Mouse (Mus musculus) ES-Bruce4 (cell line): ENCODE measurements around the gene Slc4a11. TPM values are rescaled to one million over a fixed set of nuclear protein-coding genes. Genes with fewer than 3 reads are reported as not detected.

Experiments
- H3K27ac ChIP-seq: 2 replicates; pipeline ENCODE4 v1.5.1; 2012; ENCODE audit warnings: low read length, inconsistent platforms; ENCODE audit not compliant: insufficient read depth
- H3K27me3 ChIP-seq: 2 replicates; pipeline ENCODE4 v1.6.1; 2012; ENCODE audit warnings: mild to moderate bottlenecking, low read length, inconsistent platforms; ENCODE audit not compliant: control insufficient read depth, poor library complexity, insufficient read depth, severe bottlenecking
- H3K36me3 ChIP-seq: 2 replicates; pipeline ENCODE4 v1.6.1; 2012; ENCODE audit warnings: inconsistent platforms, mild to moderate bottlenecking, low read length, moderate library complexity; ENCODE audit not compliant: control insufficient read depth, poor library complexity, insufficient read depth, severe bottlenecking
- H3K4me1 ChIP-seq: one replicate; pipeline ENCODE4 v1.8.1; 2011; ENCODE audit warnings: low read length; ENCODE audit not compliant: control insufficient read depth, insufficient read depth
- H3K4me3 ChIP-seq: 2 replicates; pipeline ENCODE4 v1.5.1; 2011; ENCODE audit warnings: low read depth, mild to moderate bottlenecking, low read length
- H3K9ac ChIP-seq: 2 replicates; pipeline ENCODE4 v1.6.1; 2012; ENCODE audit warnings: low read depth, mild to moderate bottlenecking, inconsistent platforms; ENCODE audit not compliant: poor library complexity, severe bottlenecking
- H3K9me3 ChIP-seq: replicated peaks from 2 replicates; pipeline ENCODE4 v1.6.1; 2012; ENCODE audit warnings: mild to moderate bottlenecking, low read length, inconsistent platforms; ENCODE audit not compliant: control insufficient read depth, poor library complexity, insufficient read depth, severe bottlenecking
- CTCF ChIP-seq: IDR thresholded peaks from one replicate; pipeline ENCODE4 v1.8.1; 2011; ENCODE audit warnings: low read depth, low read length
- EP300 ChIP-seq: IDR thresholded peaks from 2 replicates; pipeline ENCODE4 v1.6.1; 2011; ENCODE audit warnings: low read depth, low read length; ENCODE audit not compliant: insufficient read depth
- POLR2A ChIP-seq: IDR thresholded peaks from one replicate; pipeline ENCODE4 v1.8.1; 2011; ENCODE audit warnings: low read length; ENCODE audit not compliant: insufficient read depth
- polyA plus RNA-seq: library from polyadenylated mRNA; stranded (reverse); fragments of >200 nt; gene quantifications from 2 replicates; pipeline ENCODE4 v1.2.4, GENCODE M21; 2011; ENCODE audit warnings: low read depth; ENCODE audit not compliant: missing spikeins, insufficient read depth, insufficient read length

Slc4a11 gene
- polyA plus RNA-seq, 1 experiment: 27.1 TPM

GRCm38 (mm10) chr2:130642684-130643369 is 54.5 kb downstream of the Slc4a11 start, which contains the start of gene Lzts3:
Lzts3 (minus strand) TSS chr2:130642803.
- TF ChIP-seq POLR2A (no peak), EP300 (no peak), CTCF (no peak)
- H3K27me3 ChIP-seq: no peaks in the 10 kb centered on the region
- no peaks in the 10 kb centered on the region for H3K9me3 ChIP-seq
- no peak within 1 kb of the TSS for H3K27ac ChIP-seq
- H3K4me3 ChIP-seq: peak within 1 kb of the TSS; percentile 86
- no peaks in the 10 kb centered on the region for H3K4me1 ChIP-seq
- H3K9ac ChIP-seq: peak within 1 kb of the TSS; percentile 65
- no peaks in the 10 kb centered on the region for H3K36me3 ChIP-seq

DNA sequence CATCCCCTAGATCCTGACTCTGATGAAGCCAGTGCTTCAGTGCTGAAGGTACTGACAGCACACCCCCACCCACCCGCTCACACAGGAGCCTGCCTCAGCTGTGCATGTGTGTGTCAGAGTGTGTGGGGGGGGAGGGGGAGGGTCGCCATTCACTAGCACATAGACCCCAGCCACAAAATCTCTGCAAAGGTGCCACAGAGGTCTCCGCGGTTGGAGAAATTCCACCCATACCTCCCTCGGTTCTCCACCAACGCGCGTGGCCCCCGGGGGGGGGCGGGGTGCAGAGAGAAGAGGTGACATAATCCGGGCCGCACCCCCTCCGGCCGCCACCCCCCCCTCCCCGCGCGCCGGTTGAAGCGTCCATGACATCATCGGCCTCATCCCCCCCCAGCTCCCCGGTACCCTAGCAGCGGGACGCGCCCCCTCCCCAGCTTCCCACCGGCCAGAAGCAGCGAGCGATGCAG is 55.1 kb downstream of the Slc4a11 start:
- Histone ChIP-seq H3K9ac (peak overlapping the region; percentile 65), H3K4me3 (peak overlapping the region; percentile 86), H3K9me3 (no peaks in the 10 kb centered on the region), H3K27ac (no peak overlapping the region), H3K36me3 (no peaks in the 10 kb centered on the region), H3K4me1 (no peaks in the 10 kb centered on the region), H3K27me3 (no peaks in the 10 kb centered on the region)
- TF ChIP-seq POLR2A (no peak), CTCF (no peak), EP300 (no peak)

DNA sequence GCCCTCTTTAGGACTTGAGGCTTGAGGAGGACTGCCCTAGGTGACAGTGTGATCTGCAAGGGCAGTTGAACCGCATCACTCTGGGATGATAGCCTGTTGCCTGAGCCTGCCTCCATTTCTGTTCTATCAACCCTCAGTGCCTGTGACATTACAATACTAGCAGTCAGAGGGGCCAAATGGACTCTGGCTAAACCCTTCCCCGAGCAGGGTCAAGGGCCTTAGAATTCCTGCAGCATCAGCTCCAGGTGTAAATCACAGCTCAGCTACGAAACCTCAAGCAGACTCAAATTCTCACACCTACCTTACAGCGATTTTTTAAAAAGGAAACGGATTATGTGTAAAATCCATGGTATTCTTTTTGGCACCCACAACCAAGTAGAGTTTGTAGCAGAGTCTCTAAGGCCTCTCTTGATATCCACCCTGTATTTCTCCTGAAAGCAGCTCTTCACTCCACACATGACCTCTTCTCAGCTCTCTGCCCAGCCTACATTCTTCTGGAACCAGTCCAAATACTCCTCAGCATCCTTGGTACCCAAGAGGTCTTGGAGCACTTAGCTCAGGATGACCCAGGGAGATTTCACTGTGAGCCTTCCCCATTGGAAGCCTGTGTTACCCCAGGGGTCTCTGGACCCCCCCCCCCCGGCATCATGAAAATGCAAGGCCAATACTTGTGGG is 55.8 kb downstream of the Slc4a11 start:
- Histone ChIP-seq H3K4me1 (no peaks in the 10 kb centered on the region), H3K9ac (0 out of 2 replicates have a peak overlapping the region, but pooled peaks have one; percentile 65), H3K27ac (no peak overlapping the region), H3K27me3 (no peaks in the 10 kb centered on the region), H3K4me3 (no peak overlapping the region), H3K36me3 (no peaks in the 10 kb centered on the region), H3K9me3 (no peaks in the 10 kb centered on the region)
- TF ChIP-seq EP300 (no peak), POLR2A (no peak), CTCF (no peak)

DNA sequence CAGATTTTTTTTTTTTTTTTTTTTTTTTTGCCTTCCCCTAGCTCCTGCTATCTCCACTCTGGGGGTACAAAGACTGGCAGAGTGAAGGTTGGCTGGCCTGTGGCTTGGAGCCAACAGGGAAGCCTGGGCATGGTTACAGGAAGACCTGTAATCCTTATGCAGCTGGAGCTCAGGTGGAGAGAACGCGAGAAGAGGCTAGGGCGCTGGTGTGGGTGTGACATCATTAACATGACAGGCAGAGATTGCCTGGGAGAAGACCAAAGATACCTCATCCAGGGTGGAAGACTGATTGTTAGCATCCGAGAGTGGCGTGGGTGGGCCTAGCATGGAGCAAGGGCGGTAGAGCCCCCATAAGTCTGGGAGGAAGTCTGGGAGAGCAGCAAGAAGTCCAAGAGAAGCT is 58.0 kb downstream of the Slc4a11 start:
- H3K27ac ChIP-seq: no peak overlapping the region
- no peak overlapping the region for H3K9ac ChIP-seq
- TF ChIP-seq POLR2A: no peak
- TF ChIP-seq CTCF: no peak
- no peak for TF ChIP-seq EP300
- no peaks in the 10 kb centered on the region for H3K4me1 ChIP-seq
- H3K36me3 ChIP-seq: no peaks in the 10 kb centered on the region
- no peak overlapping the region for H3K4me3 ChIP-seq
- no peaks in the 10 kb centered on the region for H3K27me3 ChIP-seq
- H3K9me3 ChIP-seq: no peaks in the 10 kb centered on the region

DNA sequence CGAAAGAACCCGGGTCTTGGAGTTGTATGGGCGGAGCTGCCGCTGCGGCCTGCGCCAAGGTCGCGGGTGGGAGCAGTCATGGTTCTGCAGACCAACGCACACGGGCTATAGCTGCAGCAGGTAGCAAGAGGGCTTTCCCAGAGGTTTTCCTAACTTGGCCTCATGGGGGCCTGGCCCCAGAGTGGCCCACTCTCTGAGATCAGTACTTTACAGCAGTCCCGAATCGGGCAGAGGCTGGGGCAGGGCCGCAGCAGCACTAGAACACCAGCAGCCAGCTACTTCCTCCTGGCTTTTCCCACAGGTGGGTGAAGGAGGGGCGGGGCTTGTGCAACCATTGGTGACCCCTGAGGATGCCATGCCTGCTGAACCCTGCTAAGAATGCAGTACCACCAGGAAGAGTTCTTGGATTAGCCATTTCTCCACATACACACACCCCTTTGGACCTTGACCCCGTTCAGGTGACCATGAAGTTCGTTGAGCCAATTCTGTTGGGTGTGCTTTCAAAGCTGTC is 59.2 kb downstream of the Slc4a11 start:
- H3K9me3 ChIP-seq: no peaks in the 10 kb centered on the region
- no peak overlapping the region for H3K27ac ChIP-seq
- no peaks in the 10 kb centered on the region for H3K27me3 ChIP-seq
- peaks cover 6% of the 10 kb centered on the region for H3K4me1 ChIP-seq
- H3K9ac ChIP-seq: peak overlapping the region; percentile 66
- peak overlapping the region; percentile 32 for H3K4me3 ChIP-seq
- H3K36me3 ChIP-seq: no peaks in the 10 kb centered on the region
- no peak for TF ChIP-seq POLR2A
- TF ChIP-seq CTCF: no peak
- no peak for TF ChIP-seq EP300

DNA sequence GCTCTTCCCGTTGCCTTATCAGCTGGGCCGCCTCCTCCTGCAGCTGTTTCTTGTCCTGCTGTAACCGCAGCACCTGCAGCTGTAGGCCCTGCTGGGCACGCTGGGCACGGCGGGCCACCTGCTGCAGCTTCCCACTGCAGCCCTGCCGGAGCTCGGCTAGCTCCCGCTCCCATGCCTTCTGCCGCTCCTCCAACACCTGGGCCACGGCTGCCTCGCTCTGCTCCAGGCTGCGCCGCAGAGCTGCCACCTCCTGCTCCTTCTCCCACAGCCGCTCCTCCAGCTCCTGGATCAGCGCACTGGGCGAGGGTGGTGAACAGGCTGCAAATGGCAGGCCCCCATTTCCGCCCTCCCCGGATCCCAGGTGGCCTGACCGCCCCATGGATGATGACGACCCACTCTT is 61.5 kb downstream of the Slc4a11 start:
- H3K27ac ChIP-seq: no peak overlapping the region
- H3K9me3 ChIP-seq: no peaks in the 10 kb centered on the region
- H3K4me1 ChIP-seq: peaks cover 9% of the 10 kb centered on the region
- no peaks in the 10 kb centered on the region for H3K36me3 ChIP-seq
- H3K9ac ChIP-seq: peak overlapping the region; percentile 54
- peak overlapping the region; percentile 54 for H3K4me3 ChIP-seq
- no peaks in the 10 kb centered on the region for H3K27me3 ChIP-seq
- TF ChIP-seq CTCF (no peak), POLR2A (no peak), EP300 (no peak)
